Mouse (Mus musculus) ES-E14 (cell line): ENCODE measurements around the gene Cacna1e.

Experiments
- CHD2 ChIP-seq: IDR thresholded peaks from 2 replicates; pipeline ENCODE4 v1.6.1; 2014; ENCODE audit warnings: mild to moderate bottlenecking, low read depth, low read length, inconsistent platforms
- HCFC1 ChIP-seq: IDR thresholded peaks from 2 replicates; pipeline ENCODE4 v1.6.1; 2012; ENCODE audit warnings: low read length, inconsistent platforms, borderline replicate concordance; ENCODE audit not compliant: insufficient read depth
- MAFK ChIP-seq: IDR thresholded peaks from 2 replicates; pipeline ENCODE4 v1.6.1; 2014; ENCODE audit warnings: mild to moderate bottlenecking, low read depth, low read length, inconsistent platforms; ENCODE audit not compliant: insufficient read depth
- ZC3H11A ChIP-seq: IDR thresholded peaks from 2 replicates; pipeline ENCODE4 v1.6.1; 2012; ENCODE audit warnings: low read depth, mild to moderate bottlenecking, inconsistent platforms, low read length, borderline replicate concordance
- ZNF384 ChIP-seq: IDR thresholded peaks from 2 replicates; pipeline ENCODE4 v1.6.1; 2012; ENCODE audit warnings: low read depth, low read length, inconsistent platforms

GRCm38 (mm10) chr1:154723537-154724286, 160.6 kb downstream of the Cacna1e start:
- TF ChIP-seq MAFK (no peak), ZC3H11A (no peak), ZNF384 (no peak), CHD2 (no peak), HCFC1 (no peak)
